In the genomic region with DNA sequence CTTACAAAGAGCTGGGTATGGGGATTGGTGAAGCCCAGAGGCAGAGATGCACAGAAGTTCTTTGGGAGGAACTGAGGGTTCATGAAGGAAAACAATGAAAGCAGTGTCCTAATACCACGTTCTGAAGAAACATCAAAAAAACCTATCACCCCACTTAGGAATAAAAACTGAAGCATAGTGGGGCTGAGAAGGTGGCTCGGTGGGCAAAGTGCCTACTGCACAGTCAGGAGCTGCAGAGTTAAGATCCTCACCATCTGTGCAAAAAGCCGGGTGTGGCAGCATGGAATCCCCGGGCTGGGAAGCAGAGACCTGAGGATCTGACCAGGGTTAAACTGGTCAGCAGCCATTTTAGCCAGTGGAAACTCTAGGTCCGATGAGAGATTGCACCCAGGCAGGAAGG, we compare ENCODE assay signal across 14 mouse cellular contexts.
"Had no signal": no experiment of that assay in that cellular context is flagged by ENCODE, and none has a peak within 500 bp of the region (broad histone marks: within the 10 kb centered on the region; RNA-seq: fewer than 3 reads in every experiment).

No protein-coding gene starts in this region.

- H3K4me3 ChIP-seq: kidney, embryonic 15.5 days; limb, embryonic 15.5 days; liver, embryonic 12.5 days; midbrain, embryonic 10.5 days; neural tube, embryonic 13.5 days; stomach, embryonic 15.5 days had no signal

- DNase-seq: kidney, postnatal 14 days; lung, embryonic 14.5 days; lung, postnatal 10 days; lung, postnatal 4 days; right cerebral cortex, postnatal 14 days; thymus, adult 2 months; thymus, postnatal 25 days had no signal

- H3K9me3 ChIP-seq: kidney, embryonic 15.5 days; limb, embryonic 15.5 days; liver, embryonic 12.5 days; midbrain, embryonic 10.5 days; neural tube, embryonic 13.5 days; stomach, embryonic 15.5 days had no signal

- H3K27me3 ChIP-seq: kidney, embryonic 15.5 days; limb, embryonic 15.5 days; liver, embryonic 12.5 days; neural tube, embryonic 13.5 days; stomach, embryonic 15.5 days had no signal

- H3K9ac ChIP-seq: kidney, embryonic 15.5 days; limb, embryonic 15.5 days; liver, embryonic 12.5 days; lung, embryonic 14.5 days; neural tube, embryonic 13.5 days; stomach, embryonic 15.5 days had no signal

- ATAC-seq: liver, embryonic 12.5 days; midbrain, embryonic 16.5 days had no signal

- H3K36me3 ChIP-seq: kidney, embryonic 15.5 days; limb, embryonic 15.5 days; liver, embryonic 12.5 days; midbrain, embryonic 10.5 days; neural tube, embryonic 13.5 days; stomach, embryonic 15.5 days had no signal

- H3K4me2 ChIP-seq: kidney, embryonic 15.5 days; limb, embryonic 15.5 days; liver, embryonic 12.5 days; lung, embryonic 14.5 days; neural tube, embryonic 13.5 days; stomach, embryonic 15.5 days had no signal

- H3K4me1 ChIP-seq: kidney, embryonic 15.5 days; limb, embryonic 15.5 days; liver, embryonic 12.5 days; midbrain, embryonic 10.5 days; neural tube, embryonic 13.5 days; stomach, embryonic 15.5 days had no signal

- H3K27ac ChIP-seq: kidney, embryonic 15.5 days; limb, embryonic 15.5 days; liver, embryonic 12.5 days; midbrain, embryonic 10.5 days; neural tube, embryonic 13.5 days; stomach, embryonic 15.5 days had no signal
